In genomic region chr11:110518648-110519047, GRCm38 (mm10) we compare ENCODE assay signal across 28 mouse cellular contexts.
"Had no signal": no experiment of that assay in that cellular context is flagged by ENCODE, and none has a peak within 500 bp of the region (broad histone marks: within the 10 kb centered on the region; RNA-seq: fewer than 3 reads in every experiment).

No protein-coding gene starts in this region.

- DNase-seq: cerebellum, adult 2 months; cerebellum, adult 8-10 months; cerebellum, adult 9-10 months; cerebellum, adult 9-11 months; cerebellum, postnatal 10 days; cerebellum, postnatal 14 days; cerebellum, postnatal 25 days; cerebellum, postnatal 36 days; embryo, embryonic 11 days; forebrain, postnatal 0 days; gastrocnemius, adult 2 months; gastrocnemius, postnatal 10 days; gastrocnemius, postnatal 14 days; gastrocnemius, postnatal 25 days; gastrocnemius, postnatal 36 days; heart, adult 18-20 months; heart, adult 2 months had no signal

- H3K9me3 ChIP-seq: embryonic facial prominence, embryonic 10.5 days; embryonic facial prominence, embryonic 12.5 days; embryonic facial prominence, embryonic 15.5 days; forebrain, embryonic 10.5 days; forebrain, embryonic 12.5 days; forebrain, embryonic 13.5 days; forebrain, embryonic 15.5 days had no signal

- H3K4me3 ChIP-seq: embryonic facial prominence, embryonic 10.5 days; embryonic facial prominence, embryonic 12.5 days; embryonic facial prominence, embryonic 13.5 days; embryonic facial prominence, embryonic 15.5 days; erythroblast, embryonic 14.5 days; forebrain, embryonic 10.5 days; forebrain, embryonic 12.5 days; forebrain, embryonic 13.5 days; forebrain, embryonic 15.5 days; gastrocnemius, adult 2 months; heart, adult 2 months had no signal

- H3K27ac ChIP-seq: embryonic facial prominence, embryonic 10.5 days; embryonic facial prominence, embryonic 12.5 days; embryonic facial prominence, embryonic 13.5 days; embryonic facial prominence, embryonic 15.5 days; forebrain, embryonic 10.5 days; forebrain, embryonic 12.5 days; forebrain, embryonic 13.5 days; forebrain, embryonic 15.5 days; gastrocnemius, adult 2 months; heart, adult 2 months had no signal

- H3K4me2 ChIP-seq: embryonic facial prominence, embryonic 12.5 days; embryonic facial prominence, embryonic 13.5 days; embryonic facial prominence, embryonic 15.5 days; forebrain, embryonic 12.5 days; forebrain, embryonic 13.5 days; forebrain, embryonic 15.5 days had no signal

- ATAC-seq: forebrain, embryonic 13.5 days; forebrain, embryonic 14.5 days; forebrain, embryonic 15.5 days; forebrain, embryonic 16.5 days; forebrain, postnatal 0 days had no signal

- H3K4me1 ChIP-seq: embryonic facial prominence, embryonic 10.5 days; embryonic facial prominence, embryonic 12.5 days; embryonic facial prominence, embryonic 13.5 days; embryonic facial prominence, embryonic 15.5 days; forebrain, embryonic 10.5 days; forebrain, embryonic 12.5 days; forebrain, embryonic 13.5 days; forebrain, embryonic 15.5 days had no signal

- H3K9ac ChIP-seq: embryonic facial prominence, embryonic 12.5 days; embryonic facial prominence, embryonic 13.5 days; embryonic facial prominence, embryonic 15.5 days; forebrain, embryonic 12.5 days; forebrain, embryonic 13.5 days; forebrain, embryonic 15.5 days; forebrain, postnatal 0 days had no signal

- H3K27me3 ChIP-seq: embryonic facial prominence, embryonic 12.5 days; embryonic facial prominence, embryonic 13.5 days; embryonic facial prominence, embryonic 15.5 days; forebrain, embryonic 12.5 days; forebrain, embryonic 13.5 days; forebrain, embryonic 15.5 days had no signal
